Mouse (Mus musculus): ENCODE data around the gene Gm28998.
"Not testable (repeated sequence)": the region's sequence is repeated elsewhere in the genome, so short reads cannot be mapped to it uniquely, and the experiment has no call there.

Gene Gm28998

DNA sequence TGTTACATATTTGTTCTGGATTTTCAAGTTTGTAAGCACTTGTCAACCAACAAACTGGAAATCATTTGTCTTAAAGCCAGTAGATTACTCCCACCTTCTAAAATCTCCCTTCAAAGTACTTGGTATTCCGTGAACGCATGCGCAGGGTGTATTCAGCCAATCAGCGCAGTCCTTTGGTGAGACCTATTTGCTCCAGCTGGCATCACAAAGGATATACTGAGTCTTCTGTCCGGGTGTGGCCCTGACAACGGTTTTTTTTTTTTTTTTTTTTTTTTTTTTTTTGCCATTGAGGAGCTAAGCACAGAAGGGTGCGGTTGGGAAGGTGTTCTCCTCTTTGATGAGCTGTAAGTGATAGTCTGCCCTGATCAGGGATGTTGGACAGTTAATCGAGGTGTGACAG, at the start of gene Gm28998:
Gene Gm28998 (plus strand): TSS at position 301 of the 400 bp plus-strand sequence.
- not testable (repeated sequence) for DNase-seq (ENCODE audit: low spot score)
